Mouse (Mus musculus): Measurements from ENCODE around the gene Olfr1396. TPM values are rescaled to one million over a fixed set of nuclear protein-coding genes. Genes with fewer than 3 reads are reported as not detected.
"Not testable (repeated sequence)": the region's sequence is repeated elsewhere in the genome, so short reads cannot be mapped to it uniquely, and the experiment has no call there.

The Olfr1396 gene
- polyA plus RNA-seq, 1 experiment from 2014 or later: not detected

DNA sequence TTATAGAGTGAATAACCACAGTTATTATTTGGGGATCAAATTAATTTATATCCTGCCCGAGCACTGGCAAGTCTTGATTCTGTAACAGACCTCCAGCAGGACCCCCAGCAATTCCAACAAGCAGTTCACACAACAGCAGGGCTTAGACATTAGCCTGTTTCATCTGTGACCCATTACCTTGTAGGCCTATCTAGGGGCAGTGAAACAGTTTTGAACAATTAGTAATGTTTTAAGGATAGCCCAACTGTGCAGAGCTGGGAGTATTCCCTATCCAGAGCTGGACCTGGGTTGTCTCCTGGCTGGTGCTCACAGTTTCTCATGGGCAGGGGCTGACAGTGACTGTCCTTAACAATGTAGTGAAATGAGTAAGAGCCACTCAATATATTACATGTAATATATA lies 37.7 kb downstream of the Olfr1396 start:
- Histone ChIP-seq H3K36me3 (ENCODE audit: control insufficient read depth, insufficient read depth, low read length) (no peaks in the 10 kb centered on the region), H3K4me1 (replicated peaks; ENCODE audit: control insufficient read depth, insufficient read depth, low read length) (no peaks in the 10 kb centered on the region), H3K4me3 (ENCODE audit: low read depth, low read length) (no peak overlapping the region), H3K27ac (ENCODE audit: low read depth, low read length) (no peak overlapping the region), H3K9ac (ENCODE audit: low read length) (no peak overlapping the region), H3K4me2 (ENCODE audit: low read depth, low read length, severe bottlenecking) (no peak overlapping the region), H3K9me3 (ENCODE audit: control insufficient read depth, low read length) (no peaks in the 10 kb centered on the region), H3K27me3 (ENCODE audit: control insufficient read depth, insufficient read depth, low read length) (no peaks in the 10 kb centered on the region)
- WGBS: 72% methylated on average over 1 of the region's 1 CpGs
- DNase-seq (ENCODE audit: low spot score) (no peak), ATAC-seq (replicated peaks; ENCODE audit: low FRiP score) (no peak)

DNA sequence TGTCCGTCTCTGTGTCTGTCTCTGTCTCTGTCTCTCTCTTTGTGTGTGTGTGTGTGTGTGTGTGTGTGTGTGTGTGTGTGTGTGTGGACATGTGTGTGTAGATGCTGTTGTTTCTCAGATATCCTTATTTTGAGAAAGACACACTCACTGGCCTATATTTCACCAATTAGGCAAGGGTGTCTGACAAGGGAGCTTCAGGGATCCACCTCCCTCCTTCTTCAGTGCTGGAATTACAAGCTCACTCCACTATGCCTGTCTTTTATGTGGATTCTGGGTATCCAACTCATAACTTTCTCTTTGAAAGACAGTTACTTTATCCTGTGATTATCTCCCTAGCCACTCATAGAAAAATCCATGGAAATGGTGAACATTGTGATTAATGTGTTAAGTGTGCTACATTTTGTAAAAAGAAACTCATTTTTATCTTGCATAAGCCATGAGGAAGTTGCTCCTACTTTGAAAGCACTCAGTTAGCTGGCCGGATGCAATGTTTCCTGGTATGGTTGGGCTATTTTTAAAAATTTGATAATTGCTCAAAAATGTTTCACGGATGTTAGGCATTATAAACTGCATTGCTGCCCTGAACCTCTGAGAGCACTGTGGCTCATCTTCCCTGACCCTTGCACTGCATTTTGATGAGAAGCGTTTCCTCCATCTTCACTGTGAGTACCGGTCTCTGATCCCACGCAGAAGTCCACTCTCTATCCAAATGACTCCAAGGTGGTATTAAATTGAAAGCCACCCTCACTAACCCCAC lies 38.5 kb downstream of the Olfr1396 start, which contains the start of gene Ifi47:
Gene Ifi47 (plus strand): TSS at position 587 of the 757 bp plus-strand sequence.
- not testable (repeated sequence) for H3K27me3 ChIP-seq (ENCODE audit: control insufficient read depth, insufficient read depth, low read length); ATAC-seq (replicated peaks; ENCODE audit: low FRiP score); DNase-seq (ENCODE audit: low spot score); H3K36me3 ChIP-seq (ENCODE audit: control insufficient read depth, insufficient read depth, low read length); H3K4me1 ChIP-seq (replicated peaks; ENCODE audit: control insufficient read depth, insufficient read depth, low read length); H3K27ac ChIP-seq (ENCODE audit: low read depth, low read length); H3K4me3 ChIP-seq (ENCODE audit: low read depth, low read length); H3K9ac ChIP-seq (ENCODE audit: low read length); H3K4me2 ChIP-seq (ENCODE audit: low read depth, low read length, severe bottlenecking); H3K9me3 ChIP-seq (ENCODE audit: control insufficient read depth, low read length)
- 78% methylated on average over 6 of the region's 6 CpGs for WGBS

- 91% methylated on average over 1 of the region's 1 CpGs for WGBS
- H3K4me2 ChIP-seq (ENCODE audit: low read depth, low read length, severe bottlenecking): no peak overlapping the region
- no peak for ATAC-seq (replicated peaks; ENCODE audit: low FRiP score)
Observed at GRCm38 (mm10) chr11:49068358-49068757, 46.3 kb downstream of the Olfr1396 start.

GRCm38 (mm10) chr11:49063713-49064469 lies 50.8 kb downstream of the Olfr1396 start, which contains the start of gene Tgtp2:
TSS of gene Tgtp2 (minus strand) at chr11:49064206.
- DNase-seq (ENCODE audit: low spot score); H3K9me3 ChIP-seq (ENCODE audit: control insufficient read depth, low read length); H3K27me3 ChIP-seq (ENCODE audit: control insufficient read depth, insufficient read depth, low read length); H3K4me1 ChIP-seq (replicated peaks; ENCODE audit: control insufficient read depth, insufficient read depth, low read length); H3K4me3 ChIP-seq (ENCODE audit: low read depth, low read length); H3K36me3 ChIP-seq (ENCODE audit: control insufficient read depth, insufficient read depth, low read length); ATAC-seq (replicated peaks; ENCODE audit: low FRiP score); H3K27ac ChIP-seq (ENCODE audit: low read depth, low read length); H3K4me2 ChIP-seq (ENCODE audit: low read depth, low read length, severe bottlenecking); H3K9ac ChIP-seq (ENCODE audit: low read length): not testable (repeated sequence)
- WGBS: 85% methylated on average over 5 of the region's 5 CpGs

More at GRCm38 (mm10) chr11:49068358-49068757, 46.3 kb downstream of the Olfr1396 start:
- Histone ChIP-seq H3K4me1 (replicated peaks; ENCODE audit: control insufficient read depth, insufficient read depth, low read length) (no peaks in the 10 kb centered on the region), H3K9me3 (ENCODE audit: control insufficient read depth, low read length) (no peaks in the 10 kb centered on the region), H3K27me3 (ENCODE audit: control insufficient read depth, insufficient read depth, low read length) (no peaks in the 10 kb centered on the region), H3K36me3 (ENCODE audit: control insufficient read depth, insufficient read depth, low read length) (no peaks in the 10 kb centered on the region), H3K9ac (ENCODE audit: low read length) (no peak overlapping the region), H3K4me3 (ENCODE audit: low read depth, low read length) (no peak overlapping the region), H3K27ac (ENCODE audit: low read depth, low read length) (no peak overlapping the region)
- DNase-seq (ENCODE audit: low spot score): no peak

GRCm38 (mm10) chr11:49061865-49062264 lies 52.8 kb downstream of the Olfr1396 start:
- H3K36me3 ChIP-seq (ENCODE audit: control insufficient read depth, insufficient read depth, low read length); H3K4me2 ChIP-seq (ENCODE audit: low read depth, low read length, severe bottlenecking); H3K4me1 ChIP-seq (replicated peaks; ENCODE audit: control insufficient read depth, insufficient read depth, low read length); H3K9me3 ChIP-seq (ENCODE audit: control insufficient read depth, low read length); H3K27me3 ChIP-seq (ENCODE audit: control insufficient read depth, insufficient read depth, low read length); H3K4me3 ChIP-seq (ENCODE audit: low read depth, low read length); H3K9ac ChIP-seq (ENCODE audit: low read length); ATAC-seq (replicated peaks; ENCODE audit: low FRiP score); H3K27ac ChIP-seq (ENCODE audit: low read depth, low read length); DNase-seq (ENCODE audit: low spot score): not testable (repeated sequence)
- 78% methylated on average over 2 of the region's 2 CpGs for WGBS

GRCm38 (mm10) chr11:49060061-49060460 lies 54.6 kb downstream of the Olfr1396 start:
- not testable (repeated sequence) for H3K27me3 ChIP-seq (ENCODE audit: control insufficient read depth, insufficient read depth, low read length); H3K9ac ChIP-seq (ENCODE audit: low read length); H3K4me2 ChIP-seq (ENCODE audit: low read depth, low read length, severe bottlenecking); H3K27ac ChIP-seq (ENCODE audit: low read depth, low read length); H3K9me3 ChIP-seq (ENCODE audit: control insufficient read depth, low read length); H3K36me3 ChIP-seq (ENCODE audit: control insufficient read depth, insufficient read depth, low read length); H3K4me1 ChIP-seq (replicated peaks; ENCODE audit: control insufficient read depth, insufficient read depth, low read length); DNase-seq (ENCODE audit: low spot score); H3K4me3 ChIP-seq (ENCODE audit: low read depth, low read length); ATAC-seq (replicated peaks; ENCODE audit: low FRiP score)
- 51% methylated on average over 2 of the region's 3 CpGs for WGBS

Other genes with a start within 250 kb of the Olfr1396 start
- 1.5 TPM in 2 replicates for gene Irgm1, start 243.2 kb downstream of the Olfr1396 start, polyA plus RNA-seq (2014; fragmentation: Nextera tagmentation; extraction: Ambion mirVana)
- gene Gm5431, start 212.7 kb downstream of the Olfr1396 start, polyA plus RNA-seq (2014; fragmentation: Nextera tagmentation; extraction: Ambion mirVana): 0.24 TPM in 1 of 2 replicates, not detected in the other
- gene Psme2b, start 168.7 kb downstream of the Olfr1396 start, polyA plus RNA-seq (2014; fragmentation: Nextera tagmentation; extraction: Ambion mirVana): 1.2 and 1.9 TPM in 2 replicates
- gene Olfr56, start 136.0 kb downstream of the Olfr1396 start, polyA plus RNA-seq (2014; fragmentation: Nextera tagmentation; extraction: Ambion mirVana): not detected in 2 replicates
- 0.20 TPM in 1 of 2 replicates, not detected in the other for gene 9930111J21Rik1, start 135.5 kb downstream of the Olfr1396 start, polyA plus RNA-seq (2014; fragmentation: Nextera tagmentation; extraction: Ambion mirVana)
- not detected in 2 replicates for gene Gm12185, start 122.6 kb downstream of the Olfr1396 start, polyA plus RNA-seq (2014; fragmentation: Nextera tagmentation; extraction: Ambion mirVana)
- not detected in 2 replicates for gene Tgtp1, start 120.7 kb downstream of the Olfr1396 start, polyA plus RNA-seq (2014; fragmentation: Nextera tagmentation; extraction: Ambion mirVana)
- gene 9930111J21Rik2, start 63.6 kb downstream of the Olfr1396 start, polyA plus RNA-seq (2014; fragmentation: Nextera tagmentation; extraction: Ambion mirVana): 0.04 and 0.07 TPM in 2 replicates
- gene Tgtp2, start 50.7 kb downstream of the Olfr1396 start, polyA plus RNA-seq (2014; fragmentation: Nextera tagmentation; extraction: Ambion mirVana): not detected in 2 replicates
- 0.63 and 1.1 TPM in 2 replicates for gene Ifi47, start 38.3 kb downstream of the Olfr1396 start, polyA plus RNA-seq (2014; fragmentation: Nextera tagmentation; extraction: Ambion mirVana)
- gene Olfr1395, start 27.4 kb upstream of the Olfr1396 start, polyA plus RNA-seq (2014; fragmentation: Nextera tagmentation; extraction: Ambion mirVana): not detected in 2 replicates
- not detected in 2 replicates for gene Olfr1394, start 39.5 kb upstream of the Olfr1396 start, polyA plus RNA-seq (2014; fragmentation: Nextera tagmentation; extraction: Ambion mirVana)
- gene Btnl9, start 72.3 kb upstream of the Olfr1396 start, polyA plus RNA-seq (2014; fragmentation: Nextera tagmentation; extraction: Ambion mirVana): 0.16 TPM in 1 of 2 replicates, not detected in the other
- 58.4 and 59.6 TPM in 2 replicates for gene Zfp62, start 88.4 kb upstream of the Olfr1396 start, polyA plus RNA-seq (2014; fragmentation: Nextera tagmentation; extraction: Ambion mirVana)
- 34.6 and 37.2 TPM in 2 replicates for gene Mgat1, start 129.3 kb upstream of the Olfr1396 start, polyA plus RNA-seq (2014; fragmentation: Nextera tagmentation; extraction: Ambion mirVana)
- not detected in 2 replicates for gene Olfr1393, start 163.4 kb upstream of the Olfr1396 start, polyA plus RNA-seq (2014; fragmentation: Nextera tagmentation; extraction: Ambion mirVana)
- gene Olfr1392, start 170.4 kb upstream of the Olfr1396 start, polyA plus RNA-seq (2014; fragmentation: Nextera tagmentation; extraction: Ambion mirVana): not detected in 2 replicates
- not detected in 2 replicates for gene Olfr10, start 189.9 kb upstream of the Olfr1396 start, polyA plus RNA-seq (2014; fragmentation: Nextera tagmentation; extraction: Ambion mirVana)
- gene Olfr1391, start 207.9 kb upstream of the Olfr1396 start, polyA plus RNA-seq (2014; fragmentation: Nextera tagmentation; extraction: Ambion mirVana): not detected in 2 replicates
- gene Olfr1390, start 220.3 kb upstream of the Olfr1396 start, polyA plus RNA-seq (2014; fragmentation: Nextera tagmentation; extraction: Ambion mirVana): not detected in 2 replicates

Data from forebrain, embryonic 11.5 days (tissue).